Mouse (Mus musculus) v-Abl transformed pro-B cells (cell line): ENCODE data around the gene Oip5.

ENCODE experiments used
- in situ Hi-C, 2 experiments: fragments of 400-800 bp; cut with MboI; formaldehyde crosslinking; loops; one replicate each; pipeline ENCODE4 v1.15.1; 2025; ENCODE audit not compliant: unreplicated experiment in 2 of 2

Gene Oip5

DNA sequence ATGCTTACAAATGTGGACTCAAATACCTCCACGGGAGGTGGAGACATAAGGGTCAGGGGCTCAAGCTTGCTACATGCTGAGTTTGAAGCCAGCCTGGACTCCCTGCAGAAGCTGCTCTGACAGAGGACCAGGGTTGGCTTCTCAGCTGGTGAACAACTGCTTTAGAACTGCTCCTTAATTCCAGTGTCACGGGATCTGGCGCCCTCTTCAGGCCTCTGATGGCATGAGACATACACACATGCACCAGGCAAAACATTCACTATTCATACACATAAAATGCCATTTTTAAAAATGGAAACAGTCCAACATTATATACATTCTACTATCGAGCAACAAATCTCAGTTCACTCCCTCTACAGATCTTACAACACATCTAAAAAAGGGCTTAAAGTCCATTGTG lies 30.9 kb downstream of the Oip5 start:
- in situ Hi-C loops: loop anchor here in 1 of 2 experiments (10.0 kb wide), 1 partner anchor 133 kb away; no protein-coding TSS in a partner anchor

DNA sequence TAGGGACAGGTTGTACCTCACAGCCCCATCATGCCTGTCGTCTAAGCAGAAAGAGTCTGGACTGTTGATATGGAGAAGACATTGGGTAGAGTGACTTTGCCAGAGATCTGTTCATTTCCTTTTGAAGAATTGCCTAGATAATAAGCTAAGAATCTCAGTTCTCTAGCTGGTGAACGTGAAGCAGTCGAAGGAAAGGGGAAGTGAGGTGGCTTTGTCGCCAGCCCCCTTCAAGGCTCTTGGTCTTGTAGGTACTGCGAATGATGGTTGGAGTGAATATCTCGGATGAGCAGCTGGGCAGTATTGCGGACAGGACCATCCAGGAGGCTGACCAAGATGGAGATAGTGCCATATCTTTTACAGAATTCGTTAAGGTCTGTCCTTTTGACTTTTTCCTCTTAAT lies 34.0 kb downstream of the Oip5 start:
- in situ Hi-C loops: loop anchor here (5.0 to 10.0 kb wide), 3 partner anchors 37 to 129 kb away; partner anchors contain the start of genes Chp1 (in 1 of the 2) and Exd1 (in 1 of the 2)

DNA sequence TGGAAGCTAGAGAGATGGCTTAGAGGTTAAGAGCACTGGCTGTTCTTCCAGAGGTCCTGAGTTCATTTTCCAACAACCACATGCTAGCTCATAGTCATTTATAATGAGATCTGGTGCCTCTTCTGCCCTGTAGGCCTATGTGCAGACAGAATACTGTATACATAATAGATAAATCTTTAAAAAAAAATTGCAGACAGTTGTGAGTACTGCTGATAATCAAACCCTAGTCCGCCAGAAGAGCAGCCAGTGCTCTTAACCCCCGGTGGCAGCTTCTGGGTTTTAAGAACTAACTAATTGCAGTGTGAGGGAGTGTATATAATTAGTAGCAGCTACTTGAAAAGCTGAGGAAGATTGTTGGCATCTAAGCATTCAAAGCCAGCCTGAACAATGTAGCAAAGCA lies 34.8 kb downstream of the Oip5 start:
- in situ Hi-C loops: loop anchor here (5.0 to 10.0 kb wide), 3 partner anchors 36 to 129 kb away; partner anchors contain the start of genes Chp1 (in 1 of the 2) and Exd1 (in 1 of the 2)

GRCm38 (mm10) chr2:119581571-119581970 lies 36.7 kb downstream of the Oip5 start:
- in situ Hi-C loops: loop anchor here (5.0 to 10.0 kb wide), 3 partner anchors 34 to 127 kb away; partner anchors contain the start of genes Chp1 (in 1 of the 2) and Exd1 (in 1 of the 2)

- in situ Hi-C loops: no loop called here
Observed at GRCm38 (mm10) chr2:119572471-119572870, 45.8 kb downstream of the Oip5 start.

GRCm38 (mm10) chr2:119566182-119566855 lies 52.0 kb downstream of the Oip5 start:
- in situ Hi-C loops: no loop called here

- in situ Hi-C loops: no loop called here
Observed at GRCm38 (mm10) chr2:119565284-119565683, 53.0 kb downstream of the Oip5 start.

GRCm38 (mm10) chr2:119561794-119562193 lies 56.5 kb downstream of the Oip5 start:
- in situ Hi-C loops: no loop called here
